Mouse (Mus musculus) testis, adult 2 months (tissue): ENCODE data around the gene Mvb12b.

Experiments used
- CTCF ChIP-seq: fragments of 200-500 bp; IDR thresholded peaks from 2 replicates; pipeline ENCODE4 v1.5.1; 2012; ENCODE audit warnings: low read depth, mild to moderate bottlenecking, inconsistent platforms, low read length, moderate library complexity; ENCODE audit not compliant: control insufficient read depth, insufficient read depth, insufficient replicate concordance
- POLR2A ChIP-seq: fragments of 200-500 bp; IDR thresholded peaks from 2 replicates; pipeline ENCODE4 v1.6.1; 2012; ENCODE audit warnings: low read depth, mild to moderate bottlenecking, inconsistent platforms, low read length, moderate library complexity; ENCODE audit not compliant: control insufficient read depth

DNA sequence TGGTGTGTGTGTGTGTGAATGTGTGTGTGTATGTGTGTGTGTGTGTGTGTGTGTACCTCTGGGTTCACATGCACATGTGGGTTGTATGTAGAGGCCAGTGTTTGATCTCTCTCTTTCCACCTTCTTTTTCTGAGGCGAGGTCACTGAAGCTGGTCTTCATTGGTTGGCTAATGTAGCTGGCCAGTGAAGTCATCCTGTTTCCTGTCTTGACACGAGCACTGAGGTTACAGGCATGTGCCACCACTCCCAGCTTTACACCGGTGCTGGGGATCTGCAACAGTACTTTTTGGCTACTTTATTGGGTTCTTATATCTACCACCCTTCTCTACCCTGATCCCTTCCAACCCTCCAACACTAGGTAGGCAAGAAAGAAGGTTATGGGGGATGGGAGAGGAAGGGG is 26.6 kb upstream of the Mvb12b start:
- TF ChIP-seq CTCF, result no peak
- TF ChIP-seq POLR2A, result no peak
